Mouse (Mus musculus) megakaryocyte, embryonic 14.5 days (primary cell): ENCODE results near the gene 9230104L09Rik.

Experiments used
- FLI1 ChIP-seq: IDR thresholded peaks from 2 replicates; pipeline ENCODE4 v1.6.1; 2012; ENCODE audit warnings: low read length, inconsistent platforms, mixed read lengths
- GATA1 ChIP-seq: IDR thresholded peaks from 3 replicates; pipeline ENCODE4 v1.6.1; 2012; ENCODE audit warnings: mixed read lengths, low read length, inconsistent platforms, borderline replicate concordance

DNA sequence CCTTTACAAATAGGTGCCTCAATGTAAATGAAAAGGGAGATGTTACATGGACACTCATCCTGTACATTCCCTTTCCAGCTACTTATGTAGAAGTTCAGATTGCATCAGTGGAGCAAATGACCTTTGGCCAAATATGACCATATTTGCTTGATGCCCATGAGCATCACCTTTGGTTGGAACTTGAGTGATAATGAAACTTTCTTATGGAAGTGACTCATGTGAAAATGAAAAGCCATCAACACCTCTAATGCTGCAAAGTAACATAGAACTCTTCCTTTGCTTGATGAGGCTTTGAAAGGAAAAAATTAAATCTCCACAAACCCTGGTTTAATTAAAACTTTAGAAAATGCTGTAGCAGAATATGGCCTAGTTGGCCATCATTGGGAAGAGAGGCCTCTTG is 28.3 kb upstream of the 9230104L09Rik start:
- TF ChIP-seq GATA1 (no peak), FLI1 (no peak)
